In the genomic region with DNA sequence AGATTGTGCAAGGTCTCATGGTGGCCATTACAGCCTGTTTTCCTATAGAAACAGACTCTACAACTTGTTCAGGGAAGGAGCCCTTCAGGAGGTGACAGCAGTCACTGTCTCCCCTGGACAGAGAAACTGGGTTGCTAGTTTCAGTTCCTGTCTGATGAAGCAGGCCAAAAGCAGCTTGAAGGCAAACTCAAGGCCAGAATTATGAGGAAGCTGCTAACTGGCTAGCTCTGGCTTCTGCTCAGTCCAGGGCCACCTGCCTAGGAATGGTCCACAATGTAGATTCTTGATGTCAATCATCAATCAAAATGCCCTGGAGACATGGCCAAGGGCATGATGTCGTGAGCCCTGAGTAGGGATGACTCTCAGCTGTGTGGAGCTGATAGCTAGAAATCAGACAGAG, we compare ENCODE assay signal across 28 mouse cellular contexts. TPM values are rescaled to one million over a fixed set of nuclear protein-coding genes. Genes with fewer than 3 reads are reported as not detected.
DNase-seq lines count a peak whose midpoint lies in the region; ATAC-seq and TF ChIP-seq lines count a peak whose summit lies in the region.
"Had no signal": no experiment of that assay in that cellular context is flagged by ENCODE, and none has a peak within 500 bp of the region (broad histone marks: within the 10 kb centered on the region; RNA-seq: fewer than 3 reads in every experiment).

No protein-coding gene starts in this region.

- peak overlapping the region; percentile 51 for H3K27ac ChIP-seq in layer of hippocampus, adult 2 months
- H3K27ac ChIP-seq in spleen, adult 2 months (ENCODE audit: insufficient read depth, low read length), result peak overlapping the region; percentile 27; the same call in 1 of the 2 replicates
- peak overlapping the region; percentile 27; the same call in 1 of the 2 replicates for H3K27ac ChIP-seq in macrophage
- H3K27ac ChIP-seq: embryonic facial prominence, embryonic 12.5 days; heart, adult 2 months; hindbrain, embryonic 14.5 days; stomach, embryonic 15.5 days had no signal

- no peaks in the 10 kb centered on the region; the same call in 1 of the 2 replicates for H3K27me3 ChIP-seq in spleen, adult 2 months (ENCODE audit: control insufficient read depth, insufficient read depth, low read length)
- H3K27me3 ChIP-seq in splenic B cell, adult 2 months (ENCODE audit: control insufficient read depth, insufficient read depth, low read length, poor library complexity, severe bottlenecking), result no peaks in the 10 kb centered on the region

- no peak for DNase-seq in layer of hippocampus, adult 2 months (ENCODE audit: low spot score in 2 of 2)
- no peak for DNase-seq in layer of hippocampus, adult 9-11 months
- peak in 1 of 2 experiments; percentile 38 for DNase-seq in spleen, adult 2 months (ENCODE audit: low read depth in 1 of 2, low spot score in 2 of 2)
- no peak for DNase-seq in spleen, postnatal 14 days (ENCODE audit: low spot score in 2 of 2)
- peak; percentile 78 for DNase-seq in splenic B cell, adult 2 months (ENCODE audit: low read depth, low spot score)
- DNase-seq in cerebellum, adult 9-10 months, result no peak
- DNase-seq: adrenal gland, postnatal 25 days; cerebellum, adult 2 months; cerebellum, postnatal 25 days; embryo, embryonic 11 days; gastrocnemius, postnatal 25 days; heart, adult 2 months; kidney, adult 9 months; kidney, postnatal 10 days; lung, adult 18-20 months; midbrain, embryonic 14.5 days; spleen, adult 18-20 months had no signal

- 41% methylated on average over 1 of the region's 1 CpGs for WGBS in spleen, adult 2 months
- 30% methylated on average over 1 of the region's 1 CpGs for WGBS in macrophage (ENCODE audit: missing documents)

- no peak overlapping the region for H3K4me3 ChIP-seq in layer of hippocampus, adult 2 months
- H3K4me3 ChIP-seq in spleen, adult 2 months (ENCODE audit: extremely low read depth, insufficient read depth, insufficient read length), result no peak overlapping the region
- no peak overlapping the region for H3K4me3 ChIP-seq in macrophage (ENCODE audit: inconsistent target)
- H3K4me3 ChIP-seq: embryonic facial prominence, embryonic 12.5 days; heart, adult 2 months; heart, embryonic 12.5 days; stomach, embryonic 15.5 days had no signal

- no peak for TF ChIP-seq CTCF in layer of hippocampus, adult 2 months (conservative IDR thresholded peaks at IDR 0.05)
- TF ChIP-seq CTCF in spleen, adult 2 months (IDR thresholded peaks at IDR 0.05; ENCODE audit: extremely low read depth, insufficient read depth, insufficient read length, insufficient replicate concordance), result no peak

- H3K4me1 ChIP-seq in spleen, adult 2 months (ENCODE audit: control insufficient read depth, insufficient read depth, insufficient read length), result peaks cover 26% of the 10 kb centered on the region

- H3K36me3 ChIP-seq in spleen, adult 2 months (ENCODE audit: control insufficient read depth, insufficient read depth, low read length), result peaks cover 34% of the 10 kb centered on the region
- peaks cover 39% of the 10 kb centered on the region for H3K36me3 ChIP-seq in macrophage (ENCODE audit: inconsistent target)
- H3K36me3 ChIP-seq in splenic B cell, adult 2 months (ENCODE audit: control insufficient read depth, insufficient read depth, low read length, poor library complexity, severe bottlenecking), result peaks cover 5% of the 10 kb centered on the region; the same call in 1 of the 2 replicates

- TF ChIP-seq POLR2A in spleen, adult 2 months (IDR thresholded peaks at IDR 0.05; ENCODE audit: low read depth, low read length), result no peak

- no peak for ATAC-seq in cerebellum, adult (ENCODE audit: insufficient number of reproducible peaks, low FRiP score, low TSS enrichment)
- ATAC-seq: CD4-positive, CD25-positive, alpha-beta regulatory T cell, adult 4 months; forebrain, embryonic 14.5 days; intestine, postnatal 0 days; lung, postnatal 0 days had no signal

- no peaks in the 10 kb centered on the region for H3K79me2 ChIP-seq in macrophage (ENCODE audit: inconsistent target)

RNA-seq across cellular contexts. Expression of a gene that starts 14.3 kb away (rescaled TPM):
- 10 to 100 TPM; 52.4 to 60.1 TPM for total RNA-seq in layer of hippocampus, adult 2 months (2021)
- polyA plus RNA-seq in spleen, adult 2 months (2012; rRNA removed), result 159 and 216 TPM in 2 replicates
- 100 to 1,000 TPM in 25 of 26 experiments, 10 to 100 TPM in 1; 52.6 to 373 (median 197) TPM for total RNA-seq in macrophage (2018; cell fraction: chromatin; rRNA removed)
- total RNA-seq in macrophage (2018; cell fraction: cytosol; rRNA removed), result 100 to 1,000 TPM in 14 of 26 experiments, 10 to 100 TPM in 12; 66.6 to 163 (median 101) TPM
- 100 to 1,000 TPM in 25 of 26 experiments, 10 to 100 TPM in 1; 81.7 to 306 (median 176) TPM for total RNA-seq in macrophage (2018; cell fraction: nucleus; rRNA removed)
- 108 to 170 TPM (median 143 TPM) in 3 replicates for polyA plus RNA-seq in macrophage (2018)

RNA-seq across cellular contexts. Expression of a gene that starts 27.6 kb away (rescaled TPM):
- total RNA-seq in layer of hippocampus, adult 2 months (2021), result 1 to 10 TPM; 3.8 TPM
- 115 and 173 TPM in 2 replicates for polyA plus RNA-seq in spleen, adult 2 months (2012; rRNA removed)
- 10 to 100 TPM in 15 of 26 experiments, 1 to 10 TPM in 11; 2.8 to 17.8 (median 10.5) TPM for total RNA-seq in macrophage (2018; cell fraction: chromatin; rRNA removed)
- total RNA-seq in macrophage (2018; cell fraction: cytosol; rRNA removed), result 1 to 10 TPM in 3 of 26 experiments, under 1 TPM in 23; 0.14 to 1.3 (median 0.45) TPM
- 10 to 100 TPM in 2 of 26 experiments, 1 to 10 TPM in 24; 1.7 to 14.1 (median 5.6) TPM for total RNA-seq in macrophage (2018; cell fraction: nucleus; rRNA removed)
- polyA plus RNA-seq in macrophage (2018), result 0.53 to 1.2 TPM (median 0.94 TPM) in 3 replicates

RNA-seq across cellular contexts. Expression of a gene that starts 33.1 kb away (rescaled TPM):
- 10 to 100 TPM; 27.5 to 34.4 TPM for total RNA-seq in layer of hippocampus, adult 2 months (2021)
- 171 and 224 TPM in 2 replicates for polyA plus RNA-seq in spleen, adult 2 months (2012; rRNA removed)
- total RNA-seq in macrophage (2018; cell fraction: chromatin; rRNA removed), result 10 to 100 TPM in 25 of 26 experiments, 1 to 10 TPM in 1; 9.5 to 56.2 (median 28.0) TPM
- total RNA-seq in macrophage (2018; cell fraction: cytosol; rRNA removed), result 100 to 1,000 TPM in 7 of 26 experiments, 10 to 100 TPM in 19; 56.4 to 132 (median 79.7) TPM
- 10 to 100 TPM; 17.1 to 75.6 (median 30.6) TPM for total RNA-seq in macrophage (2018; cell fraction: nucleus; rRNA removed)
- 36.7 to 133 TPM (median 114 TPM) in 3 replicates for polyA plus RNA-seq in macrophage (2018)

RNA-seq across cellular contexts. Expression of a gene that starts 46.5 kb away (rescaled TPM):
- total RNA-seq in layer of hippocampus, adult 2 months (2021), result 100 to 1,000 TPM; 263 to 264 TPM
- polyA plus RNA-seq in spleen, adult 2 months (2012; rRNA removed), result 0.47 and 0.54 TPM in 2 replicates
- total RNA-seq in macrophage (2018; cell fraction: chromatin; rRNA removed), result 10 to 100 TPM in 9 of 26 experiments, 1 to 10 TPM in 17; 4.0 to 18.7 (median 8.1) TPM
- total RNA-seq in macrophage (2018; cell fraction: cytosol; rRNA removed), result 1 to 10 TPM in 12 of 26 experiments, under 1 TPM in 14; 0.41 to 1.9 (median 0.99) TPM
- 1 to 10 TPM; 1.2 to 9.0 (median 3.7) TPM for total RNA-seq in macrophage (2018; cell fraction: nucleus; rRNA removed)
- 0.98 to 1.4 TPM (median 1.4 TPM) in 3 replicates for polyA plus RNA-seq in macrophage (2018)
- total RNA-seq: gastrocnemius, adult 18-20 months had no signal

RNA-seq across cellular contexts. Expression of a gene that starts 51.0 kb away (rescaled TPM):
- 1 to 10 TPM; 5.3 TPM for total RNA-seq in layer of hippocampus, adult 2 months (2021)
- polyA plus RNA-seq in spleen, adult 2 months (2012; rRNA removed), result 62.6 and 81.5 TPM in 2 replicates
- total RNA-seq in macrophage (2018; cell fraction: chromatin; rRNA removed), result 100 to 1,000 TPM in 9 of 26 experiments, 10 to 100 TPM in 17; 25.5 to 167 (median 88.0) TPM
- total RNA-seq in macrophage (2018; cell fraction: cytosol; rRNA removed), result 10 to 100 TPM; 13.3 to 32.3 (median 20.1) TPM
- 10 to 100 TPM; 20.0 to 60.6 (median 43.9) TPM for total RNA-seq in macrophage (2018; cell fraction: nucleus; rRNA removed)
- polyA plus RNA-seq in macrophage (2018), result 10.8 to 16.4 TPM (median 11.3 TPM) in 3 replicates

Comparison
In these comparisons a context has a peak if more than half of its experiments do, and no peak if none do; other contexts are left out.
1. RNA of a gene that starts 27.6 kb away (polyA plus RNA-seq): 115 to 173 TPM in spleen, adult 2 months; 0.53 to 1.2 TPM in macrophage; every median in the first group is over 10 times any median in the second.
2. Peak in every context shown above with its lines, with median percentiles within 50 percentile points of each other: H3K27ac ChIP-seq.